Mouse (Mus musculus): ENCODE data around the gene Tbc1d22a. TPM values are rescaled to one million over a fixed set of nuclear protein-coding genes. Genes with fewer than 3 reads are reported as not detected.
A peak's percentile ranks its signal among the peaks of the same experiment; 100 is the strongest.
"Not testable (repeated sequence)": the region's sequence is repeated elsewhere in the genome, so short reads cannot be mapped to it uniquely, and the experiment has no call there.

Gene Tbc1d22a
- polyA plus RNA-seq, 1 experiment from 2014 or later = 13.8 TPM

DNA sequence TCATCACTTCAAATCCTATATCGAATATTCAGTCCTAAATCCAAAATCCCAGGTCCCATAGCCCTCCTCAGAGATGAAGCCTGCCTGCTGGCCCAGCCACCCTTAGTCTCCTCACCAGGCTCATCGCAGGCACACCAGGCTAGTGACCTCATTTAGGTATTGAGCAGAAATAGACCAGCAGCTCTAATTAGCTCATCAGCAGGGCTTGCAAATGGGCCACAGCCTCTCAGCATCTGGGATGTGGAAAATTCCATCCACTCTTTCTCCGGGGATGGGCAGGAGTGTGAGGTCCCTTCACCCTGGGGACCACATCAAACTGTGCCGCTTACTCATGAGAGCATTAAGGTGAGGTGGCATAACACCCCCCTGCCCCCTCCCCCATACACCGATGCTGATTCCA, 15.2 kb upstream of the Tbc1d22a start:
- H3K27ac ChIP-seq = no peak overlapping the region
- H3K4me1 ChIP-seq = peaks cover 49% of the 10 kb centered on the region
- H3K4me2 ChIP-seq = no peak overlapping the region
- WGBS = 82% methylated on average over 5 of the region's 5 CpGs
- H3K9me3 ChIP-seq (replicated peaks) = no peaks in the 10 kb centered on the region
- no peaks in the 10 kb centered on the region for H3K36me3 ChIP-seq
- no peak for ATAC-seq (replicated peaks; ENCODE audit: low FRiP score)
- H3K4me3 ChIP-seq (replicated peaks) = no peak overlapping the region
- H3K9ac ChIP-seq = no peak overlapping the region
- no peaks in the 10 kb centered on the region for H3K27me3 ChIP-seq

DNA sequence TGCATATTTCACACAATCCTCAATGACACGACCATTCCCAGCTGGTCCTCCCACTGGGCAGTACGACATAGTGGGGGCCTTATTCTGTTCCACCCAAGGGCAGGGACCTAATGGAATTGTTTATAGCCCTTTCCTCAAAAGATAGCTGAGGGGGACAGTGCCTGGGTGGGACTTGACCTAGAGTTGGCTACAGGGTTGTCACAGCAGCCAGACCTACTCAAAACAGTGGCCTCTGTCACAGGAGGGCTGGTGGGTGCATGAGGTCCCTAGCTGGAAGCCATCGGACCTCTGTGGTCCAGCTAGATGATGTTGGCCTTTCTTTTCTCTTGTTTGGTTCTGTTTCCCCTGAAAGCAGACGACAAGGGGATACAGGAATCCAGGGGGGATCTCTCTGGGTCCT, 14.8 kb upstream of the Tbc1d22a start:
- H3K4me3 ChIP-seq (replicated peaks) = no peak overlapping the region
- 0 out of 2 replicates have a peak overlapping the region, but pooled peaks have one; percentile 70 for H3K27ac ChIP-seq
- no peak for ATAC-seq (replicated peaks; ENCODE audit: low FRiP score)
- H3K4me1 ChIP-seq = peaks cover 53% of the 10 kb centered on the region
- H3K4me2 ChIP-seq = no peak overlapping the region
- no peak overlapping the region for H3K9ac ChIP-seq
- H3K9me3 ChIP-seq (replicated peaks) = no peaks in the 10 kb centered on the region
- WGBS = 73% methylated on average over 4 of the region's 4 CpGs
- no peaks in the 10 kb centered on the region for H3K36me3 ChIP-seq
- H3K27me3 ChIP-seq = no peaks in the 10 kb centered on the region

- peaks cover 54% of the 10 kb centered on the region for H3K4me1 ChIP-seq
- no peaks in the 10 kb centered on the region for H3K9me3 ChIP-seq (replicated peaks)
- no peaks in the 10 kb centered on the region for H3K27me3 ChIP-seq
- H3K36me3 ChIP-seq = no peaks in the 10 kb centered on the region
- no peak overlapping the region for H3K4me2 ChIP-seq
- 44% methylated on average over 4 of the region's 4 CpGs for WGBS
- H3K9ac ChIP-seq = no peak overlapping the region
- ATAC-seq (replicated peaks; ENCODE audit: low FRiP score) = no peak
- H3K27ac ChIP-seq = 0 out of 2 replicates have a peak overlapping the region, but pooled peaks have one; percentile 70
- no peak overlapping the region for H3K4me3 ChIP-seq (replicated peaks)
Measured at GRCm38 (mm10) chr15:86200169-86200568, 14.1 kb upstream of the Tbc1d22a start.

DNA sequence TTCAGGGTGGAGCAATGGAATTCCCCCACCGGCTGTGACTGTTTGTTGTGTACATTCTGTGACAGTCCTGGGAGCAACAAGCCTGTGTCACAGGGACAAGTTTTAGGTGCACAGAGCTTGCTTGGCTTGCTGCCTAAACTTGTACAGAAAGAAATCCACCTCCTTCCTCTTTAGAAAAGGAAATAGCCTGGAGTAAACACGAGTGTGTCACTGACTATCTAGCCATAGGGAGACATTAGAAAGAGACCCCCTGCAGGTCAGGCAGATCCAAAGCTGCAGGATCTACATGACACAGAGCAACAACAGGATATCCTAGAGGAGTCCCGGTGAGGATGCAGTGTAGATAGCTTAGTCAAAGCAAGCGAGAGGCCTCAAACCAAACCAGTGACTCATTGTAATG, 13.2 kb upstream of the Tbc1d22a start:
- no peak overlapping the region for H3K4me3 ChIP-seq (replicated peaks)
- no peaks in the 10 kb centered on the region for H3K9me3 ChIP-seq (replicated peaks)
- no peak overlapping the region for H3K9ac ChIP-seq
- H3K36me3 ChIP-seq = no peaks in the 10 kb centered on the region
- peaks cover 54% of the 10 kb centered on the region for H3K4me1 ChIP-seq
- no peak overlapping the region for H3K4me2 ChIP-seq
- ATAC-seq (replicated peaks; ENCODE audit: low FRiP score) = no peak
- 44% methylated on average over 4 of the region's 4 CpGs for WGBS
- H3K27ac ChIP-seq = peak overlapping the region; percentile 70
- no peaks in the 10 kb centered on the region for H3K27me3 ChIP-seq

- Histone ChIP-seq H3K9me3 (replicated peaks) (no peaks in the 10 kb centered on the region), H3K27me3 (no peaks in the 10 kb centered on the region), H3K4me2 (no peak overlapping the region), H3K9ac (no peak overlapping the region), H3K4me3 (replicated peaks) (no peak overlapping the region), H3K36me3 (no peaks in the 10 kb centered on the region), H3K4me1 (peaks cover 54% of the 10 kb centered on the region), H3K27ac (peak overlapping the region; percentile 70)
- 62% methylated on average over 9 of the region's 9 CpGs for WGBS
- no peak for ATAC-seq (replicated peaks; ENCODE audit: low FRiP score)
Measured at GRCm38 (mm10) chr15:86201696-86202330, 12.4 kb upstream of the Tbc1d22a start.

DNA sequence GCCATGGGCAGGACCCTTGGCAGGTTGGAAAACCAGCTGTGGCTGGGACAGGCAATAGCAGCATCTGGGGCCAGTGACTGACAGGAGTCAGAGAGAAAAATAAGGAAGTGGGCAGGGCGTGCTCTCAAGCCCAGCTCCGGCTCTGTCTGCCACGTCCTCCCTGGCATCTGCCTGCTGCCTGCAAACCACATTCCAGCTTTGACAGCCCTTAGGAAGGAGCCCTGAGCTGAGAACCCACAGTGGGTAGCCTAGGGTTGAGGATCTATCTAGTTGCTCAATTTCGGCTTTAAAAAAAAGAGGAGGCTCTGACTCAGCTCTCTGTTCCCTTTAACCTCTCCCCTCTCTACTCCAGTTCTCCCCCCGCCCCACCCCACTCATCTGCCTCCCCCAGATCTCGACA, 11.6 kb upstream of the Tbc1d22a start:
- H3K27ac ChIP-seq = no peak overlapping the region
- no peaks in the 10 kb centered on the region for H3K9me3 ChIP-seq (replicated peaks)
- ATAC-seq (replicated peaks; ENCODE audit: low FRiP score) = 0 out of 2 replicates have a peak, but pooled peaks have one; percentile 19
- 13% methylated on average over 6 of the region's 6 CpGs for WGBS
- H3K27me3 ChIP-seq = no peaks in the 10 kb centered on the region
- no peak overlapping the region for H3K9ac ChIP-seq
- H3K4me3 ChIP-seq (replicated peaks) = no peak overlapping the region
- no peak overlapping the region for H3K4me2 ChIP-seq
- H3K36me3 ChIP-seq = no peaks in the 10 kb centered on the region
- peaks cover 54% of the 10 kb centered on the region for H3K4me1 ChIP-seq

DNA sequence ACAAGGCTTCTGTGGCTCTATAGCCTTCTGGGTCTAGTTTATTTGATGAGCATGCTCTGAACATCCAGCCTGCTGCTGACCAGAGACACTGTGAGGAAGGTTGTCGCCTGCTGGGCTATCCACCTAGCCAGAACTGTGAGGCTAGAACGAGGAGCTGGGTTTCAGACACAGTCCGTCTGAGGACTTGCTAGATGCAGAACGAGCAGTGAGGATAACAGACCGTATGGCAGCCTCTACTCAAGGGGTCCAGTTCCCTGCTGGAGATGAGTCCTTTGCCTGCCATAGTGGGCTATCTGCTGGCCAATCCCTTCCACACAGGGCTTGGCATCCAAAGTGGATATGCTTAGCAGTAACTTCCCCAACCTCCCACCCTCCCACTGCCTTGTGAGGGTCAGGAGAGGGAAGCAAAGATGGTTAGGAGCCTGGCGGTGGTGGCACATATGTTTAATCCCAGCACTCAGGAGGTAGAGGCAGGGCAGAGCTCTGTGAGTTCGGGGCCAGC, 10.9 kb upstream of the Tbc1d22a start:
- Histone ChIP-seq H3K9ac (no peak overlapping the region), H3K9me3 (replicated peaks) (no peaks in the 10 kb centered on the region), H3K27ac (peak overlapping the region; percentile 57), H3K27me3 (no peaks in the 10 kb centered on the region), H3K4me1 (peaks cover 54% of the 10 kb centered on the region), H3K36me3 (no peaks in the 10 kb centered on the region), H3K4me2 (no peak overlapping the region), H3K4me3 (replicated peaks) (no peak overlapping the region)
- 77% methylated on average over 7 of the region's 7 CpGs for WGBS
- ATAC-seq (replicated peaks; ENCODE audit: low FRiP score) = no peak

DNA sequence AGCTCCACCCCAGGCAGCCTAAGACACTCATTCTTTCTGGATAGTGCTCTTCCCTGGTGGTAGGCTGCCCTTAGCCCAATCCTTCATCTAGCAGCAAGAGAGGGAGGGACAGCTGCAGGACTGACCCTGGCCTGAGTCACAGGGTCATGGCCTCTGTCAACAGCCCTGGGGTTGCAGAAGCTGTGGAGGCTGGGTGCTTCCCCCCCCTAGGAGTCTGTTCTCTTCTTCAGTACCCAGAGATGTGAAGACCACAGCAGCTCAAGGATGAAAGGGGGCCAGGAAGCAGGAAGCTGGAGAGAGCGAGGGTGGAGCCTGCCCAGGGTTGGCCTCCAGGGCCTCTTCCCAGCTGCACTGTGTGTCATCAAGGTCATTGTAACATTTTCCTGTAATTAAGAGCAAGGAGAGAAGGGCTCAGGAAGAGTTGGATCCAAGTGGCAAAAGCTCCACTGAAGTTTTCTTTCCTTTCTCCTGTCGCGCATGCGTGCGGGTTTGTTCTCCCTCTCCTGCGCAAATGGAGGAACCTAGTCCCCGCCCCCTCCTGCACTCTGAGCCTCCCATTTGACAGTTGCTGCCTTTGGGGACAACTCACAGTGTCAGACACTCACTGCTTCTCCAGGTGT, 10.2 kb upstream of the Tbc1d22a start:
- H3K9ac ChIP-seq = no peak overlapping the region
- H3K36me3 ChIP-seq = no peaks in the 10 kb centered on the region
- peak overlapping the region; percentile 39 for H3K4me2 ChIP-seq
- H3K27me3 ChIP-seq = no peaks in the 10 kb centered on the region
- peaks cover 54% of the 10 kb centered on the region for H3K4me1 ChIP-seq
- WGBS = 53% methylated on average over 7 of the region's 7 CpGs
- H3K4me3 ChIP-seq (replicated peaks) = 0 out of 2 replicates have a peak overlapping the region, but pooled peaks have one; percentile 2
- H3K9me3 ChIP-seq (replicated peaks) = no peaks in the 10 kb centered on the region
- ATAC-seq (replicated peaks; ENCODE audit: low FRiP score) = peak; percentile 37; the same call in 1 of the 2 replicates
- H3K27ac ChIP-seq = peak overlapping the region; percentile 57

DNA sequence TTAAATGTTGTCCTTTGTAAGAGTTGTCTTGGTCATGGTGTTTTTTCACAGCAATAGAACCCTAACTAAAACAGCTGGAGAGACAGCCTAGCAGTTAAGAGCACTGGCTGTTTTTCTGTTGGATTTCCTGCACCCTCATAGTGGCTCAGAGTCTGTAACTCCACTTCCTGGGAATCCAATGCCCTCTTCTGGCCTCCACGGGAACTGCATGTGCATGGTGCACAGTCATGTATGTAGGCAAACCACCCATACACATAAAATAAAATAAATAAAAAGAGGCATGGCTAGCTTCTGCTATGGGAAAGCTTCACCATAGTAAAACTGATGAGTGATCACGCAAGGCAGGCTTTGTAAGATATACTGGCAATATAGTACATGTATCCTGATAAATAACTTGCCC, 9.0 kb upstream of the Tbc1d22a start:
- H3K9me3 ChIP-seq (replicated peaks) = no peaks in the 10 kb centered on the region
- H3K27me3 ChIP-seq = no peaks in the 10 kb centered on the region
- WGBS = 63% methylated on average over 2 of the region's 2 CpGs
- no peak overlapping the region for H3K4me3 ChIP-seq (replicated peaks)
- no peak overlapping the region for H3K9ac ChIP-seq
- H3K4me1 ChIP-seq = peaks cover 42% of the 10 kb centered on the region
- no peak overlapping the region for H3K27ac ChIP-seq
- no peak overlapping the region for H3K4me2 ChIP-seq
- 0 out of 2 replicates have a peak, but pooled peaks cover under 1% of the 10 kb centered on the region for H3K36me3 ChIP-seq
- no peak for ATAC-seq (replicated peaks; ENCODE audit: low FRiP score)

GRCm38 (mm10) chr15:86206385-86206784, 7.9 kb upstream of the Tbc1d22a start:
- ATAC-seq (replicated peaks; ENCODE audit: low FRiP score) = no peak
- no peak overlapping the region for H3K4me3 ChIP-seq (replicated peaks)
- H3K27ac ChIP-seq = peak overlapping the region; percentile 72
- no peaks in the 10 kb centered on the region for H3K9me3 ChIP-seq (replicated peaks)
- WGBS = 61% methylated on average over 4 of the region's 4 CpGs
- H3K9ac ChIP-seq = no peak overlapping the region
- no peak overlapping the region for H3K4me2 ChIP-seq
- no peaks in the 10 kb centered on the region for H3K27me3 ChIP-seq
- peaks cover 31% of the 10 kb centered on the region for H3K4me1 ChIP-seq
- H3K36me3 ChIP-seq = 0 out of 2 replicates have a peak, but pooled peaks cover 4% of the 10 kb centered on the region

- not testable (repeated sequence) for H3K36me3 ChIP-seq; H3K9me3 ChIP-seq (replicated peaks); H3K4me2 ChIP-seq; H3K27me3 ChIP-seq; ATAC-seq (replicated peaks; ENCODE audit: low FRiP score); H3K4me3 ChIP-seq (replicated peaks); H3K9ac ChIP-seq; H3K27ac ChIP-seq
- peaks cover 25% of the 10 kb centered on the region for H3K4me1 ChIP-seq
- WGBS = 88% methylated on average over 5 of the region's 5 CpGs
Measured at GRCm38 (mm10) chr15:86212193-86212592, 2.1 kb upstream of the Tbc1d22a start.

- H3K9me3 ChIP-seq (replicated peaks) = no peaks in the 10 kb centered on the region
- H3K4me1 ChIP-seq = peaks cover 33% of the 10 kb centered on the region
- H3K27me3 ChIP-seq = no peaks in the 10 kb centered on the region
- peak overlapping the region; percentile 88 for H3K9ac ChIP-seq
- peak overlapping the region; percentile 93 for H3K27ac ChIP-seq
- H3K4me2 ChIP-seq = peak overlapping the region; percentile 96
- ATAC-seq (replicated peaks; ENCODE audit: low FRiP score) = peak; percentile 50; the same call in 1 of the 2 replicates
- H3K36me3 ChIP-seq = peaks cover 10% of the 10 kb centered on the region; the same call in 1 of the 2 replicates
- 11% methylated on average over 25 of the region's 25 CpGs for WGBS
- H3K4me3 ChIP-seq (replicated peaks) = peak overlapping the region; percentile 80
Measured at GRCm38 (mm10) chr15:86214549-86215201, 416 bp downstream of the Tbc1d22a start.

All from kidney, embryonic 15.5 days (tissue).